Mouse (Mus musculus) lung, embryonic 16.5 days (tissue): ENCODE results near the gene Aplp2. TPM values are rescaled to one million over a fixed set of nuclear protein-coding genes. Genes with fewer than 3 reads are reported as not detected.

ENCODE experiments used
- ATAC-seq: fragments of 200-750 bp; cut with Nextera tagmentation; 2 replicates; pipeline ENCODE4 v1.8.0; 2017; ENCODE audit warnings: low read depth, mild to moderate bottlenecking, moderate library complexity
- H3K27ac ChIP-seq: fragments of 300-500 bp; sonication (generic); 2 replicates; pipeline ENCODE4 v1.5.1; 2014; ENCODE audit warnings: mild to moderate bottlenecking, control low read depth, low read length
- H3K27me3 ChIP-seq: fragments of 300-500 bp; sonication (generic); 2 replicates; pipeline ENCODE4 v1.6.1; 2014; ENCODE audit warnings: low read depth, low read length, mixed read lengths; ENCODE audit not compliant: control insufficient read depth, insufficient read depth
- H3K36me3 ChIP-seq: fragments of 300-500 bp; sonication (generic); 2 replicates; pipeline ENCODE4 v1.6.1; 2014; ENCODE audit warnings: low read length; ENCODE audit not compliant: control insufficient read depth, insufficient read depth
- H3K4me1 ChIP-seq: fragments of 300-500 bp; sonication (generic); replicated peaks from 2 replicates; pipeline ENCODE4 v1.6.1; 2014; ENCODE audit warnings: low read length, mixed read lengths; ENCODE audit not compliant: control insufficient read depth, insufficient read depth
- H3K4me2 ChIP-seq: fragments of 300-500 bp; sonication (generic); 2 replicates; pipeline ENCODE4 v1.6.1; 2014; ENCODE audit warnings: low read depth, low read length, control low read depth
- H3K4me3 ChIP-seq: fragments of 300-500 bp; sonication (generic); 2 replicates; pipeline ENCODE4 v1.5.1; 2014; ENCODE audit warnings: mild to moderate bottlenecking, low read length, control low read depth
- H3K9ac ChIP-seq: fragments of 300-500 bp; sonication (generic); 2 replicates; pipeline ENCODE4 v1.6.1; 2014; ENCODE audit warnings: low read length, control low read depth
- H3K9me3 ChIP-seq: fragments of 300-500 bp; sonication (generic); 2 replicates; pipeline ENCODE4 v1.6.1; 2016; ENCODE audit warnings: low read length; ENCODE audit not compliant: control insufficient read depth
- WGBS: fragments of 180-500 bp; shearing (Covaris S2); extraction: QIAGEN DNeasy Blood & Tissue Kit; methylation state at CpG from one replicate; pipeline ENCODE4 v1.1.7; 2014; 5-methylcytosine and 5-hydroxymethylcytosine counted together
- polyA plus RNA-seq: library from polyadenylated mRNA; unstranded; fragments of >200 nt; fragmentation: Nextera tagmentation; extraction: Ambion mirVana; gene quantifications from 2 replicates; pipeline ENCODE4 v1.2.1, GENCODE M21; 2015

Aplp2 gene
- polyA plus RNA-seq: 506 and 518 TPM in 2 replicates

GRCm38 (mm10) chr9:31211690-31212499, at the start of gene Aplp2:
Aplp2 (minus strand) TSS chr9:31211815.
- WGBS: under 1% methylated on average over 60 of the region's 63 CpGs
- Histone ChIP-seq H3K9me3 (no peaks in the 10 kb centered on the region), H3K27me3 (no peaks in the 10 kb centered on the region), H3K9ac (peak within 1 kb of the TSS; percentile 92), H3K4me1 (peaks cover 30% of the 10 kb centered on the region), H3K4me2 (peak within 1 kb of the TSS; percentile 89), H3K27ac (peak within 1 kb of the TSS; percentile 91), H3K36me3 (no peaks in the 10 kb centered on the region), H3K4me3 (peak within 1 kb of the TSS; percentile 96)
- peak; percentile 99 for ATAC-seq

DNA sequence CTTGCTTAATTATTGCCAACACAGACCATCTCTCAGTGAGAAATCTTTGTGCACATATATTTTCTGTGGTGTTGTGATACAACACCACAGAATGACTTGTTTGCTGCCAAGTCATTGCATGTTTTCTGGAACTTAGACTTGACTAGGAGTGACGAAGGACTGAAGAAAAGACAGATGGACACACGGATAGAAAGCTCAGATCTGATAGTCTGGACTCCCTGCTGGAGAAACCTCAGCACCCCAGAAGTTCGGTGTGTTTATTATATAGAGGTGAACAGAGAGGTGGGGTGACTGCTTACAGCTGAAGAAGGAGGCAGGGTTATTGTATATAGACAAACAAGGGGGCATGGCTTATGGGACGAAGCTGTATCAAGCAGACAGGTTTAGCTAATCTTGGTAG, 48.6 kb upstream of the Aplp2 start:
- WGBS: 67% methylated on average over 4 of the region's 4 CpGs
- no peak for ATAC-seq
- no peak overlapping the region for H3K4me3 ChIP-seq
- no peaks in the 10 kb centered on the region for H3K9me3 ChIP-seq
- no peak overlapping the region for H3K9ac ChIP-seq
- H3K36me3 ChIP-seq: no peaks in the 10 kb centered on the region
- no peak overlapping the region for H3K27ac ChIP-seq
- H3K4me2 ChIP-seq: no peak overlapping the region
- peaks cover 3% of the 10 kb centered on the region for H3K4me1 ChIP-seq
- H3K27me3 ChIP-seq: no peaks in the 10 kb centered on the region

DNA sequence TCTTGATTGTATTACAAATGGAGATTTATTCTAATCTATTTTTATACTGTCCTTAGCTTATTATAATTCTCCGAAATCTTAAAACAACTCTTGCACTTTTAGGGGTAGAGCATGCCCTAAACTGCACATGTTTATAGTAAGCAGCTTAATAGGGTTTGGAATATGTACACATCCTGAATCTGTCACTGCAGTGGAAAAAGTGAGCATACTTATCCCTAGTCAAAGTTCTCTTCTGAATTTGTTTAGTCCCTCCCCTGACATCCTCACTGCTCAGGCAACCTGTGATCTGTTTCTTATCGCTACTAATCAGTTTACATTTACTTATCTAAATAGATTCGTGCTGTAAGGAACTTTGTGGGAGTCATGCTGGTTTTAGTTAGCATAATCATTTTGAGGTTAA, 46.6 kb upstream of the Aplp2 start:
- no peaks in the 10 kb centered on the region for H3K27me3 ChIP-seq
- H3K4me1 ChIP-seq: peaks cover 6% of the 10 kb centered on the region
- H3K36me3 ChIP-seq: no peaks in the 10 kb centered on the region
- no peak overlapping the region for H3K9ac ChIP-seq
- H3K9me3 ChIP-seq: no peaks in the 10 kb centered on the region
- no peak overlapping the region for H3K27ac ChIP-seq
- H3K4me3 ChIP-seq: no peak overlapping the region
- 39% methylated on average over 3 of the region's 3 CpGs for WGBS
- ATAC-seq: no peak
- H3K4me2 ChIP-seq: no peak overlapping the region

GRCm38 (mm10) chr9:31255953-31256352, 44.3 kb upstream of the Aplp2 start:
- Histone ChIP-seq H3K27me3 (no peaks in the 10 kb centered on the region), H3K4me3 (no peak overlapping the region), H3K9me3 (no peaks in the 10 kb centered on the region), H3K4me1 (peaks cover 9% of the 10 kb centered on the region), H3K36me3 (no peaks in the 10 kb centered on the region), H3K27ac (no peak overlapping the region), H3K4me2 (no peak overlapping the region), H3K9ac (no peak overlapping the region)
- 74% methylated on average over 7 of the region's 7 CpGs for WGBS
- no peak for ATAC-seq

DNA sequence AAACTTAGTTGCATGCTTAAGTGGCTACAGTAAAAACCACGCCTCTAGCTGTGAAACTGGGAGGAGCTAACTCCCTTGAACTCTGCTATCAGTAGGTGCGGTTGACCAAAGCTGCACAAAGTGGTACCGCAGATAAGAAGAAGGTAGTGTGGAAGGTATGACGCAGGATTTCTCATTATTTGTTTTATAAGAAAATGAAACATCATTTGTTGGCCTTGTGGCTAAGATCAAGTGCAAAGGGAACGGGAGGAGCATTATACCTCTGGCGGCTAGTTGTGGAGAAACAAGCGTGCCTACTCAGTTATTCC, 43.0 kb upstream of the Aplp2 start:
- Histone ChIP-seq H3K9me3 (no peaks in the 10 kb centered on the region), H3K27me3 (no peaks in the 10 kb centered on the region), H3K9ac (no peak overlapping the region), H3K4me2 (no peak overlapping the region), H3K4me3 (no peak overlapping the region), H3K27ac (no peak overlapping the region), H3K36me3 (no peaks in the 10 kb centered on the region), H3K4me1 (peaks cover 9% of the 10 kb centered on the region)
- 74% methylated on average over 7 of the region's 7 CpGs for WGBS
- ATAC-seq: no peak

- no peaks in the 10 kb centered on the region for H3K9me3 ChIP-seq
- peak overlapping the region; percentile 58 for H3K27ac ChIP-seq
- H3K4me2 ChIP-seq: peak overlapping the region; percentile 59; the same call in 1 of the 2 replicates
- 48% methylated on average over 11 of the region's 11 CpGs for WGBS
- no peak overlapping the region for H3K4me3 ChIP-seq
- H3K4me1 ChIP-seq: peaks cover 9% of the 10 kb centered on the region
- no peaks in the 10 kb centered on the region for H3K27me3 ChIP-seq
- ATAC-seq: peak; percentile 32
- H3K36me3 ChIP-seq: no peaks in the 10 kb centered on the region
- no peak overlapping the region for H3K9ac ChIP-seq
Observed at GRCm38 (mm10) chr9:31253866-31254696, 42.5 kb upstream of the Aplp2 start.

GRCm38 (mm10) chr9:31253311-31253734, 41.7 kb upstream of the Aplp2 start:
- Histone ChIP-seq H3K36me3 (no peaks in the 10 kb centered on the region), H3K4me1 (peaks cover 9% of the 10 kb centered on the region), H3K4me3 (peak overlapping the region; percentile 25), H3K27ac (peak overlapping the region; percentile 58), H3K4me2 (peak overlapping the region; percentile 59), H3K9ac (peak overlapping the region; percentile 51), H3K27me3 (no peaks in the 10 kb centered on the region), H3K9me3 (no peaks in the 10 kb centered on the region)
- ATAC-seq: peak; percentile 87
- 17% methylated on average over 10 of the region's 10 CpGs for WGBS

DNA sequence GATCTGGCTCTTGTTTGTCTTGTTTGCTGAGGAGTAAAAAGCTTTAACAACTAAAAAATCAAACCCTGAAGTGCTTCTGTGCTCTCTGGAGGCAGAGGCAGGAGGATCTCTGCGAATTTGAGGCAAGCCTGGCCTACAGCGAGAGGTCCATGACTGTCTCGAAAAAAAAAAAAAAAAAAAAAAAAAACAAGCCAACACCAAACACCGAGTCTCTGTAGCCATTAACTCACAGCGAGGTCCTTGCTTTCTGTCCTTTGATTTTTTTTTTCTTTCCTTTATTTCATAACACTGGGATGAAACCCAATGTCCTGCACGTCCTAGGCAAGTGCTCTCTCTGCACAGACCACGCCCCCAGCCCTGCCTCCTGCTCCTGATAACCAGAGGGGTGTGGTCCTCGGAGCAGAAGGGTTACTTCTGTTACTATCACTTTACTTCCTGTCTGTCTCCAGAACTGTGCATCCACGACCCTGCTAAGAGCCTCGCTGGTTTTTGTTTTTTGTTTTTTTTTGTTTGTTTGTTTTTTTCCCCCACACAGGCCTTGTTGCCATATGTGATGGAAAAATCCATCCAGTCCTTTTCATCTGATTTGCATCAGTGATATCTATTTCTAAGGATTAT, 40.7 kb upstream of the Aplp2 start:
- Histone ChIP-seq H3K9me3 (no peaks in the 10 kb centered on the region), H3K4me2 (no peak overlapping the region), H3K4me3 (no peak overlapping the region), H3K4me1 (peaks cover 9% of the 10 kb centered on the region), H3K36me3 (no peaks in the 10 kb centered on the region), H3K27ac (peak overlapping the region; percentile 42; the same call in 1 of the 2 replicates), H3K9ac (no peak overlapping the region), H3K27me3 (no peaks in the 10 kb centered on the region)
- 64% methylated on average over 10 of the region's 10 CpGs for WGBS
- ATAC-seq: no peak
